Mouse (Mus musculus): Measurements from ENCODE around the gene Cfap74.
A peak's percentile ranks its signal among the peaks of the same experiment; 100 is the strongest.

Gene Cfap74

GRCm38 (mm10) chr4:155409058-155409776, at the start of gene Cfap74:
Gene Cfap74, plus strand, starts transcription at chr4:155409190.
- DNase-seq (ENCODE audit: low spot score), result peak; percentile 91

- DNase-seq (ENCODE audit: low spot score), result no peak
Observed at GRCm38 (mm10) chr4:155359560-155360464, 49.2 kb upstream of the Cfap74 start.

- peak; percentile 20 for DNase-seq (ENCODE audit: low spot score)
Observed at GRCm38 (mm10) chr4:155360856-155361255, 48.1 kb upstream of the Cfap74 start.

- peak; percentile 54 for DNase-seq (ENCODE audit: low spot score)
Observed at GRCm38 (mm10) chr4:155361303-155361791, 47.6 kb upstream of the Cfap74 start, which contains the start of gene Prkcz. Gene Prkcz, minus strand, starts transcription at chr4:155361361.

- no peak for DNase-seq (ENCODE audit: low spot score)
Observed at GRCm38 (mm10) chr4:155362443-155362842, 46.5 kb upstream of the Cfap74 start.

GRCm38 (mm10) chr4:155366784-155367183, 42.2 kb upstream of the Cfap74 start:
- DNase-seq (ENCODE audit: low spot score), result no peak

- no peak for DNase-seq (ENCODE audit: low spot score)
Observed at GRCm38 (mm10) chr4:155367739-155368138, 41.3 kb upstream of the Cfap74 start.

GRCm38 (mm10) chr4:155368684-155369083, 40.3 kb upstream of the Cfap74 start:
- DNase-seq (ENCODE audit: low spot score), result peak; percentile 57

- DNase-seq (ENCODE audit: low spot score), result no peak
Observed at GRCm38 (mm10) chr4:155370737-155371715, 38.0 kb upstream of the Cfap74 start.

GRCm38 (mm10) chr4:155371797-155372735, 36.9 kb upstream of the Cfap74 start:
- no peak for DNase-seq (ENCODE audit: low spot score)

- DNase-seq (ENCODE audit: low spot score), result no peak
Observed at GRCm38 (mm10) chr4:155381974-155382373, 27.0 kb upstream of the Cfap74 start.

GRCm38 (mm10) chr4:155382752-155383151, 26.2 kb upstream of the Cfap74 start:
- DNase-seq (ENCODE audit: low spot score), result no peak

- no peak for DNase-seq (ENCODE audit: low spot score)
Observed at GRCm38 (mm10) chr4:155383326-155383725, 25.7 kb upstream of the Cfap74 start.

- no peak for DNase-seq (ENCODE audit: low spot score)
Observed at GRCm38 (mm10) chr4:155387166-155387565, 21.8 kb upstream of the Cfap74 start.

GRCm38 (mm10) chr4:155395471-155395870, 13.5 kb upstream of the Cfap74 start:
- DNase-seq (ENCODE audit: low spot score), result no peak

GRCm38 (mm10) chr4:155396751-155397150, 12.2 kb upstream of the Cfap74 start:
- no peak for DNase-seq (ENCODE audit: low spot score)

- DNase-seq (ENCODE audit: low spot score), result peak; percentile 57
Observed at GRCm38 (mm10) chr4:155397511-155398221, 11.3 kb upstream of the Cfap74 start, which contains the start of gene Gabrd. Gene Gabrd, minus strand, starts transcription at chr4:155398112.

GRCm38 (mm10) chr4:155398222-155398540, 10.8 kb upstream of the Cfap74 start:
- DNase-seq (ENCODE audit: low spot score), result no peak

GRCm38 (mm10) chr4:155401121-155401520, 7.9 kb upstream of the Cfap74 start:
- DNase-seq (ENCODE audit: low spot score), result no peak

- no peak for DNase-seq (ENCODE audit: low spot score)
Observed at GRCm38 (mm10) chr4:155402489-155402888, 6.5 kb upstream of the Cfap74 start.

Data from retina, embryonic 14.5 days (tissue).